Comparison of ENCODE assay signal across 12 mouse cellular contexts in the genomic region with DNA sequence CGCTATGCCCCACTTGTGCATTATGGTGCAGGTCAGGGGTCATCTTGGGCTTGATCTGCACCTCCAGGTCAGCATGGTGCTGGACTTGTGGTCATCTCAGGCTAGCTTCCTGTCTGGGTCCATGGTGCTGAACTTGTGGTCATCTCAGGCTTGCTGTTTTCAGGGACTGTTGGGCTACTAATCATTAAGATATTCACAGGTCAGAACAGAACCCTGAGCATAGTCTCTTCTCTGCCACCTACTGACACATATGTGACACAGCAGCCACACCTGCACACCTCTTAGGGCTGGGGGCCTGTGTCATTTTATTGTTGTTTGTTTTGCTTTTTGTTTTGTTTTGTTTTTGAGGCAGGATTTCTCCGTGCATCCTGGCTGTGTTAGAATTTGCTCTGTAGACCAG. TPM values are rescaled to one million over a fixed set of nuclear protein-coding genes. Genes with fewer than 3 reads are reported as not detected.
DNase-seq lines count a peak whose midpoint lies in the region; ATAC-seq and TF ChIP-seq lines count a peak whose summit lies in the region.
"Had no signal": no experiment of that assay in that cellular context is flagged by ENCODE, and none has a peak within 500 bp of the region (broad histone marks: within the 10 kb centered on the region; RNA-seq: fewer than 3 reads in every experiment).

No protein-coding gene starts in this region.

- peaks cover 11% of the 10 kb centered on the region for H3K4me1 ChIP-seq in forebrain, embryonic 15.5 days

- no peak overlapping the region for H3K27ac ChIP-seq in gastrocnemius, adult 2 months
- H3K27ac ChIP-seq in forebrain, embryonic 15.5 days (replicated peaks) = no peak overlapping the region

- intact Hi-C loops in gastrocnemius, adult 2 months (cut with DNase I) = loop anchor here (1.0 kb wide), 1 partner anchor 19 kb away; no protein-coding TSS in a partner anchor

- WGBS in forebrain, embryonic 15.5 days = 62% methylated on average over 2 of the region's 2 CpGs

- peak; percentile 73 for TF ChIP-seq CTCF in gastrocnemius, adult 2 months (IDR thresholded peaks at IDR 0.05)

- no peak overlapping the region for H3K9ac ChIP-seq in forebrain, embryonic 15.5 days (replicated peaks)

- no peaks in the 10 kb centered on the region for H3K36me3 ChIP-seq in forebrain, embryonic 15.5 days
- H3K36me3 ChIP-seq: G1E had no signal

- no peak for DNase-seq in gastrocnemius, adult 2 months
- no peak for DNase-seq in gastrocnemius, postnatal 25 days
- DNase-seq in ovary, postnatal 36 days (ENCODE audit: low spot score) = peak; percentile 2
- DNase-seq in ovary, postnatal 10 days (ENCODE audit: low spot score) = no peak
- no peak for DNase-seq in adrenal gland, adult 2 months
- DNase-seq: heart, adult 18-20 months; kidney, adult 9 months had no signal

- ATAC-seq in activated CD4-positive, CD25-positive, alpha-beta regulatory T cell, adult 4 months = peak; percentile 43
- ATAC-seq in megakaryocyte progenitor cell, adult 5-6 weeks (replicated peaks; ENCODE audit: poor library complexity) = peak; percentile 66
- no peak for ATAC-seq in forebrain, embryonic 15.5 days (replicated peaks)

- H3K4me2 ChIP-seq in forebrain, embryonic 15.5 days (replicated peaks) = no peak overlapping the region

- no peaks in the 10 kb centered on the region for H3K9me3 ChIP-seq in forebrain, embryonic 15.5 days
- H3K9me3 ChIP-seq: G1E had no signal

- H3K27me3 ChIP-seq in forebrain, embryonic 15.5 days = peaks cover 3% of the 10 kb centered on the region; the same call in 1 of the 2 replicates

- no peak overlapping the region for H3K4me3 ChIP-seq in gastrocnemius, adult 2 months
- no peak overlapping the region for H3K4me3 ChIP-seq in forebrain, embryonic 15.5 days

RNA-seq across cellular contexts. Expression of a gene that starts 2.2 kb away (rescaled TPM):
- total RNA-seq in gastrocnemius, adult 2 months (2021) = not detected
- under 1 TPM in 1 of 2 experiments, not detected in 1; 0.05 TPM for total RNA-seq in gastrocnemius, postnatal 25 days (2021)
- not detected for polyA plus RNA-seq in activated CD4-positive, CD25-positive, alpha-beta regulatory T cell, adult 4 months (2017; shearing (Covaris generic))
- not detected in 2 replicates for total RNA-seq in megakaryocyte progenitor cell, adult 5-6 weeks (2015)
- not detected in 2 replicates for total RNA-seq in megakaryocyte progenitor cell, adult 5-6 weeks (2017)
- total RNA-seq in adrenal gland, adult 2 months (2021) = under 1 TPM; 0.24 to 0.26 TPM
- polyA plus RNA-seq in adrenal gland, adult 2 months (2012; rRNA removed) = 0.89 and 1.3 TPM in 2 replicates
- polyA plus RNA-seq in forebrain, embryonic 15.5 days (2015; fragmentation: Nextera tagmentation; extraction: Ambion mirVana) = 144 and 152 TPM in 2 replicates
- total RNA-seq: monocyte, adult 5-6 weeks had no signal
- polyA plus RNA-seq: G1E had no signal

RNA-seq across cellular contexts. Expression of a gene that starts 8.3 kb away (rescaled TPM):
- 1 to 10 TPM; 4.3 to 6.5 TPM for total RNA-seq in gastrocnemius, adult 2 months (2021)
- total RNA-seq in gastrocnemius, postnatal 25 days (2021) = 1 to 10 TPM; 3.9 to 4.3 TPM
- polyA plus RNA-seq in activated CD4-positive, CD25-positive, alpha-beta regulatory T cell, adult 4 months (2017; shearing (Covaris generic)) = 10 to 100 TPM; 34.3 to 56.0 TPM
- 38.4 and 45.6 TPM in 2 replicates for total RNA-seq in megakaryocyte progenitor cell, adult 5-6 weeks (2015)
- total RNA-seq in megakaryocyte progenitor cell, adult 5-6 weeks (2017) = 11.6 and 13.2 TPM in 2 replicates
- 10 to 100 TPM; 19.1 to 20.0 TPM for total RNA-seq in adrenal gland, adult 2 months (2021)
- polyA plus RNA-seq in adrenal gland, adult 2 months (2012; rRNA removed) = 11.9 and 12.4 TPM in 2 replicates
- polyA plus RNA-seq in forebrain, embryonic 15.5 days (2015; fragmentation: Nextera tagmentation; extraction: Ambion mirVana) = 43.0 and 43.3 TPM in 2 replicates

RNA-seq across cellular contexts. Expression of a gene that starts 16.1 kb away (rescaled TPM):
- total RNA-seq in gastrocnemius, adult 2 months (2021) = 10 to 100 TPM in 1 of 2 experiments, 1 to 10 TPM in 1; 7.5 to 10.7 TPM
- 1 to 10 TPM; 7.3 to 7.7 TPM for total RNA-seq in gastrocnemius, postnatal 25 days (2021)
- 10 to 100 TPM; 36.2 to 58.5 TPM for polyA plus RNA-seq in activated CD4-positive, CD25-positive, alpha-beta regulatory T cell, adult 4 months (2017; shearing (Covaris generic))
- total RNA-seq in megakaryocyte progenitor cell, adult 5-6 weeks (2015) = 8.0 and 8.5 TPM in 2 replicates
- total RNA-seq in megakaryocyte progenitor cell, adult 5-6 weeks (2017) = 5.7 and 5.9 TPM in 2 replicates
- total RNA-seq in adrenal gland, adult 2 months (2021) = 10 to 100 TPM; 15.4 to 18.0 TPM
- polyA plus RNA-seq in adrenal gland, adult 2 months (2012; rRNA removed) = 13.6 and 16.6 TPM in 2 replicates
- 11.5 and 13.4 TPM in 2 replicates for polyA plus RNA-seq in forebrain, embryonic 15.5 days (2015; fragmentation: Nextera tagmentation; extraction: Ambion mirVana)

RNA-seq across cellular contexts. Expression of a gene that starts 16.4 kb away (rescaled TPM):
- total RNA-seq in gastrocnemius, adult 2 months (2021) = 10 to 100 TPM; 11.6 to 14.8 TPM
- total RNA-seq in gastrocnemius, postnatal 25 days (2021) = 10 to 100 TPM; 14.6 to 16.6 TPM
- 100 to 1,000 TPM in 1 of 2 experiments, 10 to 100 TPM in 1; 98.5 to 112 TPM for polyA plus RNA-seq in activated CD4-positive, CD25-positive, alpha-beta regulatory T cell, adult 4 months (2017; shearing (Covaris generic))
- total RNA-seq in megakaryocyte progenitor cell, adult 5-6 weeks (2015) = 42.0 and 43.3 TPM in 2 replicates
- 32.0 and 35.2 TPM in 2 replicates for total RNA-seq in megakaryocyte progenitor cell, adult 5-6 weeks (2017)
- total RNA-seq in adrenal gland, adult 2 months (2021) = 10 to 100 TPM; 57.1 to 57.8 TPM
- 70.4 and 84.8 TPM in 2 replicates for polyA plus RNA-seq in adrenal gland, adult 2 months (2012; rRNA removed)
- 48.4 and 50.3 TPM in 2 replicates for polyA plus RNA-seq in forebrain, embryonic 15.5 days (2015; fragmentation: Nextera tagmentation; extraction: Ambion mirVana)

RNA-seq across cellular contexts. Expression of a gene that starts 16.6 kb away (rescaled TPM):
- under 1 TPM; 0.31 to 0.56 TPM for total RNA-seq in gastrocnemius, adult 2 months (2021)
- total RNA-seq in gastrocnemius, postnatal 25 days (2021) = under 1 TPM; 0.21 to 0.23 TPM
- polyA plus RNA-seq in activated CD4-positive, CD25-positive, alpha-beta regulatory T cell, adult 4 months (2017; shearing (Covaris generic)) = not detected
- total RNA-seq in megakaryocyte progenitor cell, adult 5-6 weeks (2015) = not detected in 2 replicates
- total RNA-seq in megakaryocyte progenitor cell, adult 5-6 weeks (2017) = not detected in 2 replicates
- total RNA-seq in adrenal gland, adult 2 months (2021) = under 1 TPM; 0.45 to 0.63 TPM
- polyA plus RNA-seq in adrenal gland, adult 2 months (2012; rRNA removed) = 1.5 and 2.2 TPM in 2 replicates
- polyA plus RNA-seq in forebrain, embryonic 15.5 days (2015; fragmentation: Nextera tagmentation; extraction: Ambion mirVana) = 0.22 and 0.23 TPM in 2 replicates
